Mouse (Mus musculus) embryonic facial prominence, embryonic 13.5 days (tissue): Measurements from ENCODE around the gene Arfgap3. TPM values are rescaled to one million over a fixed set of nuclear protein-coding genes. Genes with fewer than 3 reads are reported as not detected.

Experiments used
- polyA plus RNA-seq: library from polyadenylated mRNA; unstranded; fragments of >200 nt; fragmentation: Nextera tagmentation; extraction: Ambion mirVana; gene quantifications from 2 replicates; pipeline ENCODE4 v1.2.1, GENCODE M21; 2015

Gene Arfgap3
- polyA plus RNA-seq, 1 experiment from 2014 or later = 45.3 TPM

Other genes with a start within 250 kb of the Arfgap3 start
- 53.8 and 67.7 TPM in 2 replicates for gene Rrp7a, start 227.4 kb downstream of the Arfgap3 start, polyA plus RNA-seq
- gene Poldip3, start 200.9 kb downstream of the Arfgap3 start, polyA plus RNA-seq = 155 TPM in 2 replicates
- gene Cyb5r3, start 177.7 kb downstream of the Arfgap3 start, polyA plus RNA-seq = 116 and 118 TPM in 2 replicates
- gene A4galt, start 98.5 kb downstream of the Arfgap3 start, polyA plus RNA-seq = 0.53 and 2.2 TPM in 2 replicates
- gene Pacsin2, start 114.4 kb upstream of the Arfgap3 start, polyA plus RNA-seq = 49.4 and 49.6 TPM in 2 replicates
- 21.8 and 22.7 TPM in 2 replicates for gene Ttll1, start 160.6 kb upstream of the Arfgap3 start, polyA plus RNA-seq
- 3.6 and 4.0 TPM in 2 replicates for gene Bik, start 176.6 kb upstream of the Arfgap3 start, polyA plus RNA-seq
- 38.1 and 44.5 TPM in 2 replicates for gene Tspo, start 213.3 kb upstream of the Arfgap3 start, polyA plus RNA-seq
- gene Mcat, start 213.5 kb upstream of the Arfgap3 start, polyA plus RNA-seq = 39.2 and 41.8 TPM in 2 replicates
- 40.1 and 41.3 TPM in 2 replicates for gene Ttll12, start 244.9 kb upstream of the Arfgap3 start, polyA plus RNA-seq